Mouse (Mus musculus) lung, postnatal 0 days (tissue): ENCODE data around the gene Usf3. TPM values are rescaled to one million over a fixed set of nuclear protein-coding genes. Genes with fewer than 3 reads are reported as not detected.

ENCODE experiments used
- ATAC-seq: fragments of 200-750 bp; cut with Nextera tagmentation; 2 replicates; pipeline ENCODE4 v1.8.0; 2017; ENCODE audit warnings: moderate library complexity
- DNase-seq: peaks from one replicate; pipeline ENCODE4 v3.0.0-alpha.2; 2016; ENCODE audit warnings: low spot score
- H3K27ac ChIP-seq: fragments of 300-500 bp; sonication (generic); 2 replicates; pipeline ENCODE4 v1.5.1; 2014; ENCODE audit warnings: antibody characterized with exemption, mild to moderate bottlenecking, low read length, mixed read lengths
- H3K27me3 ChIP-seq: fragments of 300-500 bp; sonication (generic); replicated peaks from 2 replicates; pipeline ENCODE4 v1.6.1; 2014; ENCODE audit warnings: low read length, mixed read lengths; ENCODE audit not compliant: insufficient read depth
- H3K36me3 ChIP-seq: fragments of 300-500 bp; sonication (generic); 2 replicates; pipeline ENCODE4 v1.6.1; 2014; ENCODE audit warnings: low read length, mixed read lengths; ENCODE audit not compliant: insufficient read depth
- H3K4me1 ChIP-seq: fragments of 300-500 bp; sonication (generic); 2 replicates; pipeline ENCODE4 v1.6.1; 2014; ENCODE audit warnings: antibody characterized with exemption, low read depth, low read length, mixed read lengths; ENCODE audit not compliant: insufficient read depth
- H3K4me2 ChIP-seq: fragments of 300-500 bp; sonication (generic); replicated peaks from 2 replicates; pipeline ENCODE4 v1.6.1; 2014; ENCODE audit warnings: low read depth, mild to moderate bottlenecking, low read length, moderate library complexity, mixed read lengths
- H3K4me3 ChIP-seq: fragments of 300-500 bp; sonication (generic); 2 replicates; pipeline ENCODE4 v1.5.1; 2014; ENCODE audit warnings: low read depth, low read length
- H3K9ac ChIP-seq: fragments of 300-500 bp; sonication (generic); replicated peaks from 2 replicates; pipeline ENCODE4 v1.6.1; 2014; ENCODE audit warnings: low read depth, mild to moderate bottlenecking
- H3K9me3 ChIP-seq: fragments of 300-500 bp; sonication (generic); 2 replicates; pipeline ENCODE4 v1.6.1; 2016; ENCODE audit warnings: low read length, mixed read lengths
- CTCF ChIP-seq: IDR thresholded peaks from 2 replicates; pipeline ENCODE4 v1.5.1; 2016; ENCODE audit warnings: antibody characterized with exemption, mild to moderate bottlenecking
- EP300 ChIP-seq: IDR thresholded peaks from 2 replicates; pipeline ENCODE4 v1.6.1; 2016; ENCODE audit warnings: antibody characterized with exemption, mild to moderate bottlenecking, control low read depth
- WGBS: fragments of 180-500 bp; shearing (Covaris S2); extraction: QIAGEN DNeasy Blood & Tissue Kit; methylation state at CpG from one replicate; pipeline ENCODE4 v1.1.7; 2014; 5-methylcytosine and 5-hydroxymethylcytosine counted together
- polyA plus RNA-seq: library from polyadenylated mRNA; unstranded; fragments of >200 nt; fragmentation: Nextera tagmentation; extraction: Ambion mirVana; gene quantifications from 2 replicates; pipeline ENCODE4 v1.2.1, GENCODE M21; 2015

Gene Usf3
- polyA plus RNA-seq, 1 experiment from 2014 or later, result 2.5 TPM

DNA sequence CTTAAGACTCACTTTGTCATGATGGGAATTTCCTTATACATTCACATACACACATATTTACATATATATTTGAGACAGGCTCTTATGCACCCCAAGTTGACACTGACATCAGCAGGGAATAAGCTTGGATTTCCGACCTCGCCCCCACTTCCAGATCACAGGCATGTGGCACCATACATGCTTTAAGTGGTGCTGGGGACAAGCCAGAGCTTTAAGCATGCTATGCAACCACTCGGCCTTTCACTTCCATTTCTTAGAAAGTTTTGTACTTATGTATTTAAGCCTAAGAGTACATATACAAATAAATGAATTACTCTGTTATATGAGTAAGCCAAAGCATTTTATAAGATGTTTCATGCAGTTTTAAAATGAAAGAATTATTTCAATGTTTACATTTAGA, 39.9 kb upstream of the Usf3 start:
- H3K27ac ChIP-seq, result no peak overlapping the region
- no peaks in the 10 kb centered on the region for H3K9me3 ChIP-seq
- peaks cover 3% of the 10 kb centered on the region for H3K4me1 ChIP-seq
- WGBS, result 42% methylated on average over 3 of the region's 3 CpGs
- no peak overlapping the region for H3K4me3 ChIP-seq
- TF ChIP-seq EP300 (peak; percentile 59; the same call in 1 of the 2 replicates), CTCF (no peak)
- no peak overlapping the region for H3K9ac ChIP-seq
- H3K36me3 ChIP-seq, result no peaks in the 10 kb centered on the region
- DNase-seq, result peak; percentile 74
- ATAC-seq, result peak; percentile 69
- no peak overlapping the region for H3K4me2 ChIP-seq
- no peaks in the 10 kb centered on the region for H3K27me3 ChIP-seq

- H3K27ac ChIP-seq, result 0 out of 2 replicates have a peak overlapping the region, but pooled peaks have one; percentile 43
- no peaks in the 10 kb centered on the region for H3K9me3 ChIP-seq
- DNase-seq (peak; percentile 36), ATAC-seq (no peak)
- no peaks in the 10 kb centered on the region for H3K36me3 ChIP-seq
- no peak overlapping the region; the same call in 1 of the 2 replicates for H3K4me2 ChIP-seq
- no peak for TF ChIP-seq CTCF
- TF ChIP-seq EP300, result no peak
- H3K4me3 ChIP-seq, result no peak overlapping the region
- H3K9ac ChIP-seq, result no peak overlapping the region
- H3K27me3 ChIP-seq, result no peaks in the 10 kb centered on the region
- H3K4me1 ChIP-seq, result peaks cover 3% of the 10 kb centered on the region
- WGBS, result 49% methylated on average over 6 of the region's 6 CpGs
Measured at GRCm38 (mm10) chr16:44136511-44137021, 36.5 kb upstream of the Usf3 start.

GRCm38 (mm10) chr16:44138377-44138978, 34.6 kb upstream of the Usf3 start:
- TF ChIP-seq CTCF (no peak), EP300 (no peak)
- Histone ChIP-seq H3K4me3 (peak overlapping the region; percentile 99), H3K36me3 (no peaks in the 10 kb centered on the region), H3K9me3 (no peaks in the 10 kb centered on the region), H3K27ac (peak overlapping the region; percentile 99), H3K27me3 (no peaks in the 10 kb centered on the region), H3K4me2 (peak overlapping the region; percentile 87), H3K9ac (peak overlapping the region; percentile 92), H3K4me1 (peaks cover 3% of the 10 kb centered on the region)
- WGBS, result 2% methylated on average over 24 of the region's 24 CpGs
- DNase-seq (no peak), ATAC-seq (no peak)

DNA sequence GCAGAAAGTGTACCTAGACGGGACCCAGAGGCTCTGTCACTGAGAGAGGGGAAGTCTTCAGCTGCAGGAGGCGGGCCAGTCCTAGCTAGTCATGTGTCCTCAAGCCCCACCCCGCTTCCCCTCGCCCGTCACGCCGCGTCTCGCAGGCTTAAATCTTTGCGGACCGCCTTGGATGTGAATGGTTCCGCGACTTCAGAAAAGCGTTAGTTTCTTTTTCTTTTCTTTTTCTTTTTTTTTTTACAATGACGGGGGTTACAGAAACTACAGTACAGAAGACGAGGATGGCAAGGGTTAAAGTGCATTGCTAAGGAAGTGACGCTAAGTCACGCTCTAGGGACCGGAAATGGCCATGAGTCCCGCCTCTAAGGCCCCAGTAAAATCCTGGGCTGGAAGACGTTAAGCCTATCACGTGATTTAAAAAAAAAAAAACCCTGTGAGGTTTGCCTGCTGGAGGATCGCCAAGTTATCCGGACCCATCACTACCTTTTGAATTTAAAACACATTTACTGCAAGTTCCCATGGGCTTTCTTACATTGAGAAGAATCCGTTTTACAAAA, 34.0 kb upstream of the Usf3 start:
- peak overlapping the region; percentile 92 for H3K9ac ChIP-seq
- peaks cover 3% of the 10 kb centered on the region for H3K4me1 ChIP-seq
- no peaks in the 10 kb centered on the region for H3K36me3 ChIP-seq
- TF ChIP-seq CTCF (no peak), EP300 (peak; percentile 90)
- peak overlapping the region; percentile 87 for H3K4me2 ChIP-seq
- H3K4me3 ChIP-seq, result peak overlapping the region; percentile 99
- WGBS, result under 1% methylated on average over 25 of the region's 25 CpGs
- ATAC-seq (peak; percentile 83), DNase-seq (peak; percentile 98)
- no peaks in the 10 kb centered on the region for H3K9me3 ChIP-seq
- peak overlapping the region; percentile 99 for H3K27ac ChIP-seq
- no peaks in the 10 kb centered on the region for H3K27me3 ChIP-seq

DNA sequence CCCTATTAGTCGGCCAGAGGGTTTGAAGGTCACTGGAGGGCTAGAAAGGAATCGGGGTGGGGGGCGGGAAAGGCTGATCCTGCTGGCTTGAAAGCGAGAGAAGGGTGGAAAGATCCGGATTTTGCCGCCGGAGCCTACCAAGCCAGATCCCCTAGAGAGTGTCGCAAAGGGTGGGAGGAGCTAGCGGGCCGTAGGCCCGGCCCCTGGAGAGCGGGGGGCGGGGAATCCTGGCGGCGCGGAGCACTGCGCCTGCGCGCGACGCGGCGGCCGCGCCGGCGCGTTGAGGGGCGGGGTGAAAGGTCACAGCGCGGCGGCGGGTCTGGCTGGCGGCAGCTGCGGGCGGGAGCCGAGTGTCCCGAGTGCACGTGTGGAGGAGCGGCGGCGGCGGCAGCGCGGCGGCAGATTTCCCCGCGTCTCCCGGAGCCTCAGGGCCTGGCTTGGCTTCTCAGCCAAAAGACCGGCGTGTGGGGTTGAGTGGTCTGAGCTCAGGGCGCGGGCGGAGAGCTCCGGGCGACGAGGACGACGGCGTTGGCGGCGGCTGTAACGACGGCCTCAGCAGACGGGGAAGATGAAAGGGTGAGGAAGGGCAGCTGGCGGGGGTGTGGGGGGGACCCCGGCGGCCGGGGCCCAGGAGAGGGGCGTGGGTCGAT, 33.4 kb upstream of the Usf3 start, which contains the start of the genes Atp6v1a and Naa50:
Gene Atp6v1a (minus strand): TSS at position 170 of the 650 bp plus-strand sequence.
Gene Naa50 (plus strand): TSS at position 295 of the 650 bp plus-strand sequence.
- H3K9me3 ChIP-seq, result no peaks in the 10 kb centered on the region
- no peaks in the 10 kb centered on the region for H3K27me3 ChIP-seq
- H3K9ac ChIP-seq, result peak within 1 kb of the TSS; percentile 92
- under 1% methylated on average over 51 of the region's 71 CpGs for WGBS
- no peaks in the 10 kb centered on the region for H3K36me3 ChIP-seq
- peak; percentile 98 for DNase-seq
- peak within 1 kb of the TSS; percentile 87 for H3K4me2 ChIP-seq
- TF ChIP-seq CTCF (no peak), EP300 (no peak)
- ATAC-seq, result peak; percentile 89
- H3K27ac ChIP-seq, result peak within 1 kb of the TSS; percentile 99
- H3K4me3 ChIP-seq, result peak within 1 kb of the TSS; percentile 99
- peaks cover 3% of the 10 kb centered on the region for H3K4me1 ChIP-seq

DNA sequence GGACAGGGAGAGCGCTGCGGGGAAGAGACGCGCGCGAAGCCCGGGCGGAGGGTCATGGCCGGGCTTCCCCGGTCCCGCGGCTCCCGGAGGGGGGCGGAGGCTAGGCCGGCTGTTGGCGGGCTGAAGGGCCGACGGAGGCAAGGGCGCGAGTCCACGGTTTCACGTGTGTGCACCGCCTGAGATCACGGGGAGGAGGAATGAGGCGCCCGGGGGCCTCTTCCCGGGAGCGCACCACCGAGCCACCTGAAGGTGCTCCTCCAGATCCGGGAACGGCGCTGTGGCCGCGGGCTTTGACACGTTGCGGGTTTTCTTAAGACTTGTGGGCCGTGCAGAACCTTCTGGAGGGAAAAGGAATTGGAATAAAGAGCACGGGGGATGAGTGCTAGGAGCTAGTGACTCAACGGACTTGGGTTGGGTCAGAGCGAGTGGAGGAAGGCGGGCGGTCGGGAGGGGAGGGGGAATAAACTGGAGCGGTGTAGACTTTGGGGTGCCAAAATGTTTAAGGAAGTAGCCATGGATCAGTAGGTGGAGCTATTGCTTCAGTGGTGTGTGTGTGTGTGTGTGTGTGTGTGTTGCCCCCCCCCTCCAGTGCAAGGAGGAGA, 32.8 kb upstream of the Usf3 start:
- H3K9ac ChIP-seq, result peak overlapping the region; percentile 92
- WGBS, result 2% methylated on average over 37 of the region's 44 CpGs
- H3K4me2 ChIP-seq, result peak overlapping the region; percentile 87
- TF ChIP-seq EP300 (no peak), CTCF (peak; percentile 63)
- peaks cover 3% of the 10 kb centered on the region for H3K4me1 ChIP-seq
- ATAC-seq (peak; percentile 62), DNase-seq (peak; percentile 96)
- H3K9me3 ChIP-seq, result no peaks in the 10 kb centered on the region
- H3K4me3 ChIP-seq, result peak overlapping the region; percentile 99
- H3K36me3 ChIP-seq, result no peaks in the 10 kb centered on the region
- peak overlapping the region; percentile 99 for H3K27ac ChIP-seq
- no peaks in the 10 kb centered on the region for H3K27me3 ChIP-seq
